Mouse (Mus musculus) megakaryocyte, embryonic 14.5 days (primary cell): ENCODE measurements around the gene Tal1.

Experiments used
- FLI1 ChIP-seq: IDR thresholded peaks from 2 replicates; pipeline ENCODE4 v1.6.1; 2012; ENCODE audit warnings: low read length, inconsistent platforms, mixed read lengths
- GATA1 ChIP-seq: IDR thresholded peaks from 3 replicates; pipeline ENCODE4 v1.6.1; 2012; ENCODE audit warnings: mixed read lengths, low read length, inconsistent platforms, borderline replicate concordance

DNA sequence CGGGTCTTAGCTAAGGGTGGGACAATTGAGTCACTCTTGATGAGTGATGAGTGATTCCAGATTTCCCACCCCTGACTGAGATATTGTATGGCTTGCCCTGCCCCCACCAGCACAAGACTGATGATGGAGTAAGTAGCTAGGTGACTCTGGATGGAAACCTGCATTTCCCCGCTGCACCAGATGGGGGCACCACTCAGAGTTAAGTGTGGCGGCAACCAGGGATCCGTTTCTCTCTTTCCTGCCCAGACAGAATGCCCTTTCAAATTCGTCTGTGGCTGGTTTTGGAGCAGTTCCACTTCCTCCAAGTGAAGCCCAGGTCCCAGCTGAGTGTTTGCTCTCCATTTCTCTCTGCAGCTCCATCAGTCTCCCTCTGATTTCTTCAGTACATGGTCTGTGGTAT, 8.5 kb upstream of the Tal1 start:
- TF ChIP-seq FLI1: no peak
- TF ChIP-seq GATA1: no peak
